Mouse (Mus musculus) layer of hippocampus, adult 2 months (tissue): ENCODE measurements at regions not wholly inside any gene's neighbourhood (a gene's known extent, or its start where the extent isn't known, plus 50 kb on each side); places are given as distances from the start of the nearest gene placed in this dataset.

ENCODE experiments used
- DNase-seq, 2 experiments: peaks; one replicate each; pipeline ENCODE4 v3.0.0; 2022; ENCODE audit warnings: low spot score in 2 of 2
- H3K27ac ChIP-seq: fragments of 200-600 bp; 2 replicates; pipeline ENCODE4 v1.8.1; 2022
- H3K4me3 ChIP-seq: fragments of 200-600 bp; 2 replicates; pipeline ENCODE4 v1.8.1; 2022; ENCODE audit warnings: mild to moderate bottlenecking
- CTCF ChIP-seq: fragments of 200-600 bp; conservative IDR thresholded peaks from 2 replicates; pipeline ENCODE4 v1.8.1; 2022; ENCODE audit warnings: antibody characterized with exemption, mild to moderate bottlenecking, moderate library complexity

DNA sequence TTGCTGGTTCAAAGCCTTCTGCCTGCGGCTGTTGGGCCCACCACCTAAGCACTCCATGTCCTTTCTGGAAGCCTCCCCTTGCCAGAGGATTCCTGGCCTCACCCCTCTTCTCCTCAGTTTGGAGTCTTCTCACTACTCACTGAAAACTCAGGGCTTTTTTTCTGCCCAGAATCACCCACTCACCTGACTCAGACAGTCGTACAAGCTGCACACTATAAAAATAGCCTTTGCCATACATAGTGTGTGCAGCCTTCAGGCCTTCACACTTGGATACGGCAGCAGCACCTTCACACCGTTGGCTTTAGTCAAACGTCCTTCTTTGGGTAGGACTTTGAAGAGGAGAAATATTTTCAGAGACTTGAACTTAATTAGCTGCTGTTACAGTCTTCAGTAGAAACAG, 205.3 kb upstream of the Mkln1 start:
- Histone ChIP-seq H3K27ac (peak overlapping the region; percentile 36; the same call in 1 of the 2 replicates), H3K4me3 (no peak overlapping the region; the same call in 1 of the 2 replicates)
- no peak for DNase-seq
- TF ChIP-seq CTCF, result no peak

DNA sequence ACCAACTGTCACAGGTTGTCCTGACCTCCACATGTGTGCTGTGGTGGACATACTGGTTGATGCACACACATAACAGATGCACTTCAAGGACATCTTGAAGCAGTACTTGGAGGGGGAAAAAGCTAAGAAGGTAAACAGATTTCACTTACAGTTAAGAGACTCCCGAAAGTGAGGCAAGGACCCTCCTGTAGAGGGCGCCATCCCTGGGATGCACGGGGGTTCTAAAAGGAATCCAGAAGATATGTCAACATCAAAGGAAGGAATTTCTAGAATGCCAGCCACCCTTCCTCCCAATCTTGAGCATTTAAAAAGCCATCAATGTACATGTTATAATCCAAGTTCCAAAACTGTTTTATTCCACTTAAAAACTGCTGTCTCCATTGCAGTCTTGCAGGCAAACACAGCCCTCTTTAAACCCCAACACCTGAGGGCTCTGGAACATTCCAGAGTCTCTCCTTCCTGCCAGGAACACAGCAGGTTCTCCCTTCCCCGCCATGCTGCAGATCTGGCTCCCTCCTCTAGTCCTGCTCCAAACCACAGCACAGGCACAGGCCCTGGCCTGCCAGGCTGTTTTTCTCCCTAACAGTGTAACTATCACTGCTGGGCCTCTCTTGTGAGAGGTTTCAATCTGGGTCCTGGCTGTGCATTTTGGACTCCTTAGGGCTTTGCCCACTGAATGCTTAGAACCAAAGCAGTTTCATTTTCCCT, 200.8 kb upstream of the Mkln1 start:
- no peak for DNase-seq
- Histone ChIP-seq H3K4me3 (no peak overlapping the region), H3K27ac (peak overlapping the region; percentile 63)
- TF ChIP-seq CTCF, result peak; percentile 71

DNA sequence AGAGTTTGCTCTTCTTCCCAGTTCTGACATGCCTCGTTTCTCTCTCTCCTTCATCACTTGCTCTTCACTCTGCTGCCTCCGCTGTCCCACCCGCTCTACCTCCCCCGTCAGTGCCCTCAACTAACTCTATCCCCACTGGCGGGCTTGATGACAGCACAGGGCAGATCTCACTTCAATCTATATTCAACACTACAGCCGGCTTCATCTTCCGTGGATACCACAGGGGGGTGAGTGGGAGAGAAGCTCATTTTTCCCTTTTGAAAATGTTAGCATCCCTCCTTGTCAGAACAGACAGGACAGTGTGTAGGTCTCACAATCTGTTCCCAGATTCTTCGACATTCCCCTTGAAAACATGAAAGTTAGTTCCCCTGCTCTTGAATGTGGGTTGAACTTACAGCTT, 200.2 kb upstream of the Mkln1 start:
- Histone ChIP-seq H3K4me3 (no peak overlapping the region), H3K27ac (peak overlapping the region; percentile 63; the same call in 1 of the 2 replicates)
- TF ChIP-seq CTCF, result no peak
- DNase-seq, result no peak

DNA sequence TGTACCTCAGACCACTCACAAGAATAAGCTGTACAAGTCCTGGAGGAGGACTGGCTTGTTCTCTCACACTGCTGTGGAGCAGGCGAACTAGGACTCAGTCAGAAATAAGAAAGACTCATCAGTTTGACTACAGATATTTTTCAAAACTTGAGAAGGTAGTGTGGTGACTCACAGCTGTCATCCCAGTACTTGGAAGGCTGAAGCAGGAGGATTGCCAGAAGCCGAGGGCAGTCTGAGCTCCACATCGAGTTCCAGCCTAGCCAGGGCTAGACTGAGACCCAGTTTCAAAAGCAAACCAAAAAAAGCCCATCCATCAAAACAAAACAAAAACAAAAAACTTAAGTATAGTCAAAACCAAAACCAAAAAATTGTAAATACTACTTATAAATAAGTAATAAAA, 197.8 kb upstream of the Mkln1 start:
- TF ChIP-seq CTCF, result no peak
- no peak for DNase-seq
- no peak overlapping the region for H3K4me3 ChIP-seq
- H3K27ac ChIP-seq, result peak overlapping the region; percentile 12; the same call in 1 of the 2 replicates

DNA sequence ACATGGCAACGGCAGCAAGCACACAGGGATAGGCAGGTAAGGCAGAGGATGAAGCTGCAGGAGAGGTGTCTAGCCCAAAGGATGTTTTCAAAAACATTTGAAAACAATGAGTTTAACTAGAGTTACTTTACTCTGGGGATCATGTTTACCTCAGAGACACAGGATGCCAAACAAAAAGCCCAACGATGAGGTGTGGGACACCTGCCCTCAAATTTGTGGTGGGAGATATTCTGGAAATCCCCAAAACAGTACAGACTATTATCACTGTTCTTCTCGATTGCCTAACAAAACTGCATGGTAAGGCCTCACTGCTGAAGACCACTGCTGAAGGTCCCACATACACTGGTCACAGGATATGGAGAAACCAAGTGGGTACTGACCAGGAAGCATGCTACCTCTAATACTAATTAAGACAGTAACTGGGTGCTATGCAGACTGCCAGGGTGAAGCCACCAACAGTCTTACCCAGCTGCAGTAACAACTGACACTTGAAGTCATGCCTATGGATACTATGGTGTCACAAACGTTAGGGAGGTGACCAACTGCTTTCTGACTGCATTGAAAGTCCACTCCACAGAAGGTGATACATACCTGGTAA, 197.1 kb upstream of the Mkln1 start:
- no peak for TF ChIP-seq CTCF

DNA sequence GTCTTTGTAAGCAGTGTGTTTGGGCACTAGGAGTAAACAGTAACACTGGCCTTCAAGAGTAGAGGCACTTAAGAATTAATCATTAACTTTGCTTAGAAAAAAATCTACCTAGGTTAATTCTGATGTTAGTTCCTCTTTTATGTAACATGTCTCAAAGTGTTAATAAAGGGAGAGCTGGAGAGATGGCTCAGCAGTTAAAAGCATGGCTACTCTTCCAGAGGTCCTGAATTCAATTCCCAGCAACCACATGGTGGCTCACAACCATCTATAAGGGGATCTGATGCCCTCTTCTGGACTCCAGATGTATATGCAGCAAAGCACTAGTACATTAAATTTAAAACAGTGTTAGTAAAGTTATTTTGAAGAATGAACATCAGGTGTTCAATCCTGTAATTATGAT, 195.9 kb upstream of the Mkln1 start:
- no peak overlapping the region for H3K27ac ChIP-seq
- peak; percentile 61 for TF ChIP-seq CTCF
- DNase-seq, result no peak
- no peak overlapping the region for H3K4me3 ChIP-seq

More for the DNA sequence above, 197.1 kb upstream of the Mkln1 start:
- DNase-seq, result no peak
- Histone ChIP-seq H3K27ac (no peak overlapping the region), H3K4me3 (no peak overlapping the region)

DNA sequence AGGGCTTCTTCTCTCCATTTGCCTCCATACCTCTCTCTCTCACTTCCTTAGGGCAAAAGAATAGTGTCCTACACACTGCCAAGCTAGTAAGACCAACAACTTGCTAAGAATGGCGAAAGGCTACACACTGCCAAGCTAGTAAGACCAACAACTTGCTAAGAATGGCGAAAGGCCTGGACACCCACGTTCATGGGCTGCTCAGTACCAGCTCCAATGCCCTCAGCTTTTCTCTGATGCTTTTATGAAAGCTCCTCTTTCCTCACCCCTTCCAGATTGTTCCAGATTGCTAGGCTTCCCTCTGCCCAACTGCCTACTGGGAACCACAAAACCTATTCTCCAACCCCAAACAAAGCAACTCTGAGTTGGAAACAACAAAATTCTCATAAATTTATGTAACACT, 194.1 kb upstream of the Mkln1 start:
- Histone ChIP-seq H3K4me3 (no peak overlapping the region), H3K27ac (peak overlapping the region; percentile 82)
- 0 out of 2 replicates have a peak, but pooled peaks have one; percentile 1 for TF ChIP-seq CTCF
- no peak for DNase-seq

DNA sequence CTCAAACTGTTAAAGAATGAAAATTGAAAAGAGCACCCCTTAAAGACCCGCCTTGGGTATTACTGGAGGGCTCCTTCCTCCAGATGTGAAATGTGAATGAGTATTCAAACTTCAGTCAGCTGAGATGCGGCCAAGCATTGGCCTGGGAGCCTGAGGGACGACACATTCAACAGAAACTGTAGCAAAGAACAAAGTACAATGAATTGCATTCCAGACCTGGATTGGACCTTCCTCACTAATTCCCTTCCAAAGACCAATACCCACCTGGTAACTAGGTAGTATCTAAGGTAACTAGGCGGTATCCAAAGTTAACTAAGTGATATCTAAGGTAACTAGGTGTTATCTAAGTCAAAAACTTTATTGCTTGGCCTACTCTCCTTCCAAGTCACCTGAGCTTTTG, 193.7 kb upstream of the Mkln1 start:
- TF ChIP-seq CTCF, result no peak
- peak overlapping the region; percentile 82 for H3K27ac ChIP-seq
- no peak for DNase-seq
- H3K4me3 ChIP-seq, result no peak overlapping the region

DNA sequence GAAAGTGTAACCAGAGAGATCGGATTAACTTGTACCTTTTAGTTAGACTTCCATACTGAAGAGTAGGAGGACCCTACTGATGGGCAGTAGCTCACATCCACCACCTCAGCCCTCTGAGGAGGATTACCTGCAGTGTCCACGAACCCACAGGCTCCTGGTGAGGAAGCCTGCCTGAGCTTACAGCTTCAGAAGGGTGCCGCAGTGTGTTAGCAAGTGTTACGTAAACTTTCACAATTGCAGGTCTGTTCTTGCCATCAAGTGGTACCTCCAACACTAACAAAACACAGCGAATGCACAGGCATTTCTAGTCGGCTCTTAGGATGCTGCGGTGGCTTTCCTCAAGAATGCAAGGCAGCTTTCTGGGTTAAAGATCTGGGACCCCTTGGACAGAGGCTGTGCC, 192.4 kb upstream of the Mkln1 start:
- Histone ChIP-seq H3K4me3 (peak overlapping the region; percentile 21; the same call in 1 of the 2 replicates), H3K27ac (peak overlapping the region; percentile 82)
- DNase-seq, result no peak
- TF ChIP-seq CTCF, result no peak

DNA sequence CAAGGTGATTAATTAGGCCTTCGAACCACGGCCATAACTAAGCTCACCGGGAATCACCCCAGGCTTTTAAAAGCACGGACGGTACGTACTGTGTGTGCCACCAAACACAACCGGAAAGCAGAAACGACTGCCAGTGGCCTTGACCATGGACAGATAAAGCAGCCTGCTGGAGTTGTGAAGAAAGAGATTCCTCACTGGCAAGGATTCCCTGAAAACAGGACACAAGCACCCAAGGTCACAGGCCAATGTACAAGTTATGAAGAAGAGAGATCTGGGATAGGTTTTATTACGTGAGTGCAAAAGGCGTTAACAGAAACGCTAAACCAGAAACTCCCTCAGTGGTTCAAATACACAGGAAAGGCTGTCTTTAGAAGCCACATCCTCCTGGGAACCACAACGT, 191.3 kb upstream of the Mkln1 start:
- no peak for TF ChIP-seq CTCF
- Histone ChIP-seq H3K4me3 (no peak overlapping the region), H3K27ac (peak overlapping the region; percentile 82)
- peak in 1 of 2 experiments; percentile 8 for DNase-seq

DNA sequence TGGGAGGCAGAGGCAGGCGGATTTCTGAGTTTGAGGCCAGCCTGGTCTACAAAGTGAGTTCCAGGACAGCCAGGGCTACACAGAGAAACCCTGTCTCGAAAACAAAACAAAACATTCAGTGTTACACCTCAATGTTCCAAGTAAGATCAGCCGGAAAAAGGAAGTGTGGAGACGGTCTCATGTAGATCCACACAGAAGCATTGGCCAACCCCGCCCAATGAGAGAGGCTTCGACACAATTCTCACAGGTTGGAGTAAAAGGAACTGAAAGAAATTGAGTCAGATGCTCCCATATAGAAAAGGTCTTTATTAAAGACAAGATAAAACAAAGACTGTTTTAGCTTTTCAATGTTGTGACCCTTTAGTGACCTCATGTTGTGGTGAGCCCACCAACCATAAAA, 190.3 kb upstream of the Mkln1 start:
- no peak overlapping the region; the same call in 1 of the 2 replicates for H3K27ac ChIP-seq

DNA sequence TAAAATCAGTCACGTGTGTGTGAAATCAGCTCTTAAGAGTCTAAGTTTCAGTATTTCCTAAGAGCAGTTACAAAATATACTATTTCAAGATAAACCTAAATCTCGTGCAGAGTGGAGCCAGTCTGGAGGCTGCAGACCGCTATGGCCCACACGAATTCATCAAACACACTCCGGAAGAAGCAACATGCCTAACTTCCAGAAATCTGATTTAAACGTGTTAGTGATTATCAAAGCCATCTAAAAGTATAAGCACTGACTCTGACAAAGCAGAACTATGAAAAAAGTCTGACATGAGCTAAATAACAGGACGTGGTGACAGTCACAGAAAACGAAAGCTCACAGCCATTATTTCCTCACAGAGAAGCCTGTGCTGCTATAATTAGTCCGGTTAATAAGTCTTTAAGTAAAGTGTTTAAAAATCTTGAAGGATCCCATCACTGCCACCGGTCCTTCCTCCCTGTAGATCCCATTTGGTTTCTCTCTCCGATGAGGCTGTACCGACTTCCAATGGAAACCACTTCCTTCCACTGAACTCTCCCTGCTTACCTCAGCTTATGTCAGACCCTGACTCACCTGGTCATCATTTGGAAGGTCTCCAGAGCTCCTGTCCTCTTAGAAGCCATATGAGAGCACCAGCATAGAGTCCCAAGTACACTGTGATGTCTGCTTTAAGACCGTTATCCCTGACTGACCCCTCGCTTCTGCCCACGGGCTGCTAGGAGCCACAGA, 189.0 kb upstream of the Mkln1 start:
- Histone ChIP-seq H3K4me3 (no peak overlapping the region), H3K27ac (0 out of 2 replicates have a peak overlapping the region, but pooled peaks have one; percentile 2)
- TF ChIP-seq CTCF, result no peak
- DNase-seq, result peak in 1 of 2 experiments; percentile 8

More for the DNA sequence above, 190.3 kb upstream of the Mkln1 start:
- DNase-seq, result no peak
- H3K4me3 ChIP-seq, result no peak overlapping the region
- no peak for TF ChIP-seq CTCF

DNA sequence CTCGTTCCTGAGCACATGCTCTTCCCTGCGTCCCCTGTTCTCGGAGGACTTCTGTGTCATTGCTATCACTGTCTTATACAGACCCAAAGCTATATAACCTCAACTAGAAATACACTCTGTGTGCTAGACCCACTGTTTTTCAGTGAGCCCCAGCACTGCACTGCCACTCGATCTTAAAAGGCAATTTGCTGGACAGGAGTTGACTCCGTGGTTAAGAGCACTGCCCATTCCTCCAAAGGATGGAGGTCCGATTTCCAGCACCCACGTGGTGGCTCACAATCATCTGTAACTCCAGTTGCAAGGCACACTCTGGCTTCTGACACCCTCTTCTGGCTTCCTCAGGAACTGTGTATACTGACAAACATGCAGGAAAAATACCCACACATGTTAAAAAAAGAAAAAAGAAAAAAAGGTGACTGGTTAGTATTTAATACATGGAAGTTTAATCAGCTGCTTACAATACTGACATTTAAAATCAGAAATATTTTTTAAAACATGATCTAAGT, 188.3 kb upstream of the Mkln1 start:
- DNase-seq, result peak in 1 of 2 experiments; percentile 8

More for the DNA sequence above, 188.3 kb upstream of the Mkln1 start:
- TF ChIP-seq CTCF, result peak; percentile 61
- Histone ChIP-seq H3K27ac (0 out of 2 replicates have a peak overlapping the region, but pooled peaks have one; percentile 2), H3K4me3 (no peak overlapping the region)
